Mouse (Mus musculus) C2C12 (cell line): ENCODE measurements at regions not wholly inside any gene's neighbourhood (a gene's known extent, or its start where the extent isn't known, plus 50 kb on each side); places are given as distances from the start of the nearest gene placed in this dataset.

Experiments
- CEBPB ChIP-seq: IDR thresholded peaks from one replicate; pipeline ENCODE4 v1.6.1; 2011; ENCODE audit warnings: low read depth, mild to moderate bottlenecking, control low read depth, moderate library complexity
- CTCF ChIP-seq: IDR thresholded peaks from one replicate; pipeline ENCODE4 v1.5.1; 2011; ENCODE audit not compliant: control insufficient read depth, insufficient read depth, insufficient read length
- MAX ChIP-seq: IDR thresholded peaks from one replicate; pipeline ENCODE4 v1.6.1; 2011; ENCODE audit warnings: mild to moderate bottlenecking, control low read depth
- MYOD1 ChIP-seq: IDR thresholded peaks from one replicate; pipeline ENCODE4 v1.6.1; 2011; ENCODE audit warnings: low read depth; ENCODE audit not compliant: control insufficient read depth, insufficient read length
- USF1 ChIP-seq: IDR thresholded peaks from one replicate; pipeline ENCODE4 v1.6.1; 2011; ENCODE audit warnings: low read depth, mild to moderate bottlenecking, control low read depth, moderate library complexity

DNA sequence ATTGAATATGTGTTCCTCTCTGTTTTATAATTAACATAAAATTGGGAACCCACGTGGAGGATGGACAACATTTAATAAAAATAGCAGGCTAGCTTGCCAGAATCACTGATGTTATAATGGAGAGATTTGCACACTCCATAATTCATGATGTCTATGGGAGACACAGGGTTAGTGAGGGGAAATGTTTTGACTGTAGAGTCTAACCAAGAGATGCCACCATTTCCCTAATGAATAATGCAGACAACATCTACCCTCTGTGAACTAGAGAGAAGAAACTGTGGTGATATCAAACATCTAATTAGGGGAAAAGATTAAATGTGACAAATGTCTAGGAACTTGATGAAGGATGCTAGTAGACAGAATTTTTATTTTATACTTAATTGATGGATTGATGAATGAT, 677.8 kb upstream of the Adgrl4 start:
- TF ChIP-seq CTCF (no peak), MYOD1 (no peak), USF1 (no peak), MAX (no peak), CEBPB (no peak)
